Comparison of ENCODE assay signal across 1 mouse cellular context in the genomic region with DNA sequence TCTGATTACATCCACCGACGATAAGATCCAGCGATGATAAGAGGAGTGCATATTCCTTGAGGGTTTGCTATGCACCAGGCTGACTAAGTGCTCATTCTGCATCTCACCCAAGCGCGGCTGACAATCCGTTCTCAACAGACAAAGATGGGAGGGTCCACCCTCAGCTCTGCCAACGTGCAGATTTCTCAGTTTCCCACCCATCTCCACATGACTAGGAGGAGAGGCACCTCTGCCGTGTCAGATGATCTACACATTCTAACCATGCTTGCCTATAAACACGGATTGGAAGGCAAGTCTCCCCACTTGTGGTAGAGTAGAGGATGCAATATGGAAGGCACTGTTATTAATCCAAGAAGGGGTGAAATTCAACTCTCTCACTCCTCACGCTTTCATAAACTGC.
TF ChIP-seq lines count a peak whose summit lies in the region.

No protein-coding gene starts in this region.

TF ChIP-seq in MEL, 35 proteins besides CTCF, POLR2A, EP300 and RAD21:
- TF ChIP-seq ZKSCAN1 (IDR thresholded peaks at IDR 0.05; ENCODE audit: low read depth, low read length): no peak
- peak; percentile 68 for TF ChIP-seq GATA1 (IDR thresholded peaks at IDR 0.05; ENCODE audit: low read depth, low read length)
- TF ChIP-seq RCOR1 (IDR thresholded peaks at IDR 0.05; ENCODE audit: low read depth, low read length): no peak
